Mouse (Mus musculus): ENCODE results near the gene Zyx. TPM values are rescaled to one million over a fixed set of nuclear protein-coding genes. Genes with fewer than 3 reads are reported as not detected.

Zyx gene
- polyA plus RNA-seq, 1 experiment, result 222 TPM

- Histone ChIP-seq H3K27ac (ENCODE audit: insufficient read depth, low read depth, low read length) (no peak overlapping the region), H3K36me3 (ENCODE audit: control insufficient read depth, insufficient read depth, low read length) (peaks cover 62% of the 10 kb centered on the region), H3K4me1 (ENCODE audit: control insufficient read depth, insufficient read depth, insufficient read length, low read length) (peaks cover 51% of the 10 kb centered on the region), H3K27me3 (ENCODE audit: control insufficient read depth, insufficient read depth, low read length) (no peaks in the 10 kb centered on the region), H3K4me3 (ENCODE audit: low read depth, low read length) (no peak overlapping the region)
- TF ChIP-seq CTCF (IDR thresholded peaks at IDR 0.05; ENCODE audit: extremely low read depth, insufficient read length, insufficient replicate concordance, low read depth, low read length), result no peak
- no peak for TF ChIP-seq POLR2A (IDR thresholded peaks at IDR 0.05; ENCODE audit: low read depth, low read length)
- 97% methylated on average over 6 of the region's 6 CpGs for WGBS
Measured at GRCm38 (mm10) chr6:42355366-42355765, 5.9 kb downstream of the Zyx start.

DNA sequence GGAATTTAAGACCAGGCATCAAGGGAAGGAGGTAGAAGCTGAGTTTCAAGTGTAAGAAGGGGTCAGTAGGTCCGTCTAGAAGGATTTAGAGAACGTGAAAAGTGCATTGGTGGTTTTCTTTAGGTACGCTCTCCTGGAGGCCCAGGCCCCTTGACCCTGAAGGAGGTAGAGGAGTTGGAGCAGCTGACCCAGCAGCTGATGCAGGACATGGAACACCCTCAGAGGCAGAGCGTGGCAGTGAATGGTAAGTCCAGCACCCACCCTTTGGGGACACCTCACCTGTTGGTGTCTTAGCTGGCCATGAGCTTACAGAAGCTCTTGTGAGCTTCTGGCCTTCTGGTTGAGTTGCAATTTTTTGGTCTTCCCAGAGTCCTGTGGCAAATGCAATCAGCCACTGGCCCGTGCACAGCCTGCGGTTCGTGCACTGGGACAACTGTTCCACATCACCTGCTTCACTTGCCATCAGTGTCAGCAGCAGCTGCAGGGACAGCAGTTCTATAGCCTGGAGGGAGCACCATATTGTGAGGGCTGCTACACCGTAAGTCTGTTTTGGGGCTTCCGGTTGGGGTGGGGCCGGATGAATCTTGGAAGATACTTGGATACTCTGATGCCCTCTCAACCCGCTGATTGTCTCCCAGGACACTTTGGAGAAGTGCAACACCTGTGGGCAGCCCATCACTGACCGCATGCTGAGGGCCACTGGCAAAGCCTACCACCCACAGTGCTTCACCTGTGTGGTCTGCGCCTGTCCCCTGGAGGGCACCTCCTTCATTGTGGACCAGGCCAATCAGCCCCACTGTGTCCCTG is 6.6 kb downstream of the Zyx start:
- Histone ChIP-seq H3K27ac (ENCODE audit: insufficient read depth, low read depth, low read length) (no peak overlapping the region; the same call in 1 of the 2 replicates), H3K27me3 (ENCODE audit: control insufficient read depth, insufficient read depth, low read length) (no peaks in the 10 kb centered on the region), H3K4me3 (ENCODE audit: low read depth, low read length) (no peak overlapping the region), H3K36me3 (ENCODE audit: control insufficient read depth, insufficient read depth, low read length) (peaks cover 68% of the 10 kb centered on the region), H3K4me1 (ENCODE audit: control insufficient read depth, insufficient read depth, insufficient read length, low read length) (peaks cover 48% of the 10 kb centered on the region)
- WGBS, result 94% methylated on average over 13 of the region's 13 CpGs
- TF ChIP-seq CTCF (IDR thresholded peaks at IDR 0.05; ENCODE audit: extremely low read depth, insufficient read length, insufficient replicate concordance, low read depth, low read length) (no peak), POLR2A (IDR thresholded peaks at IDR 0.05; ENCODE audit: low read depth, low read length) (no peak)

DNA sequence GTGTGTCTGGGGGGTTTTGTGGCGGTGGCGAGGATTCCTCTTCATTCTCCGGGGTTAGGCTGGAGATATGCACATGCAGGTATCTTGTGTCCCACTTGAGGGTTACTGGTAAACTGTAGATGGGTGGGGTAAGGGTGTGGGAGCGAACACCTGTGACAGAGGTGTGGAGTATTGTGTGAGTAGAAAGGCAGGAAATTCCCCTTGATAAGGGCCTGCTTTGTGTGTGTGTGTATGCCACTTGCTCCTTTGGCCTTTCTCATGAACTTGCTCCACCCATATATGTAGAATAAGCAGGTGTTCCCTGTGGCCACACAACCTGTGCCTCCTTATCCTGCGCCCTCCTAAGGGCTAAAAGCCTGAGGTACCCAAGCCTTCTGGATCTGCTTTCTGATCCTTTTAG is 7.5 kb downstream of the Zyx start:
- no peak for TF ChIP-seq POLR2A (IDR thresholded peaks at IDR 0.05; ENCODE audit: low read depth, low read length)
- no peak for TF ChIP-seq CTCF (IDR thresholded peaks at IDR 0.05; ENCODE audit: extremely low read depth, insufficient read length, insufficient replicate concordance, low read depth, low read length)
- Histone ChIP-seq H3K4me3 (ENCODE audit: low read depth, low read length) (no peak overlapping the region), H3K4me1 (ENCODE audit: control insufficient read depth, insufficient read depth, insufficient read length, low read length) (peaks cover 40% of the 10 kb centered on the region), H3K27me3 (ENCODE audit: control insufficient read depth, insufficient read depth, low read length) (no peaks in the 10 kb centered on the region), H3K27ac (ENCODE audit: insufficient read depth, low read depth, low read length) (peak overlapping the region; percentile 6; the same call in 1 of the 2 replicates), H3K36me3 (ENCODE audit: control insufficient read depth, insufficient read depth, low read length) (peaks cover 70% of the 10 kb centered on the region)
- 41% methylated on average over 5 of the region's 5 CpGs for WGBS

GRCm38 (mm10) chr6:42357901-42358300 is 8.5 kb downstream of the Zyx start:
- WGBS, result 84% methylated on average over 6 of the region's 6 CpGs
- peaks cover 35% of the 10 kb centered on the region for H3K4me1 ChIP-seq (ENCODE audit: control insufficient read depth, insufficient read depth, insufficient read length, low read length)
- no peak overlapping the region for H3K27ac ChIP-seq (ENCODE audit: insufficient read depth, low read depth, low read length)
- peaks cover 74% of the 10 kb centered on the region for H3K36me3 ChIP-seq (ENCODE audit: control insufficient read depth, insufficient read depth, low read length)
- no peak overlapping the region for H3K4me3 ChIP-seq (ENCODE audit: low read depth, low read length)
- no peaks in the 10 kb centered on the region for H3K27me3 ChIP-seq (ENCODE audit: control insufficient read depth, insufficient read depth, low read length)
- TF ChIP-seq POLR2A (IDR thresholded peaks at IDR 0.05; ENCODE audit: low read depth, low read length) (no peak), CTCF (IDR thresholded peaks at IDR 0.05; ENCODE audit: extremely low read depth, insufficient read length, insufficient replicate concordance, low read depth, low read length) (no peak)

DNA sequence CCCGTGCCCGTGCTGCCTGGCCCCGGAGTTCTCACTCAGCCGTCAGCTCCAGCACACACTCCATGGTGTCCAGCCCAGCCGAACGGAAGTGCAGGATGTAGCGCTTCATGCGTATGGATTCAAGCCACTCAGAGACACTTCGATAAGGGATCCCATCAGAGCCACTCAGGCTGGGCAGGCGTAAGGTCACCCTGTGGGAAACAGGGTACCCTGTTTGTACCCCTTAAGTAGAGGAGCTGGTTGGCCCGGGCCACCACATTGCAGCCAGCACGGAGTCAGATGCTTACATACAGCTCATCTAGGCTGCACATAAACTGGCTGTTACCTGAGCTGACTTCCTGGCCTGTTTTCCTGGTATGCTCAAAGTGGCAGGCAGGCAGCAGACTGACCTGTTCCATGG is 9.5 kb downstream of the Zyx start:
- WGBS, result 94% methylated on average over 12 of the region's 12 CpGs
- Histone ChIP-seq H3K36me3 (ENCODE audit: control insufficient read depth, insufficient read depth, low read length) (peaks cover 78% of the 10 kb centered on the region), H3K27me3 (ENCODE audit: control insufficient read depth, insufficient read depth, low read length) (no peaks in the 10 kb centered on the region), H3K27ac (ENCODE audit: insufficient read depth, low read depth, low read length) (0 out of 2 replicates have a peak overlapping the region, but pooled peaks have one; percentile 18), H3K4me1 (ENCODE audit: control insufficient read depth, insufficient read depth, insufficient read length, low read length) (peaks cover 26% of the 10 kb centered on the region), H3K4me3 (ENCODE audit: low read depth, low read length) (no peak overlapping the region)
- no peak for TF ChIP-seq POLR2A (IDR thresholded peaks at IDR 0.05; ENCODE audit: low read depth, low read length)
- no peak for TF ChIP-seq CTCF (IDR thresholded peaks at IDR 0.05; ENCODE audit: extremely low read depth, insufficient read length, insufficient replicate concordance, low read depth, low read length)

- TF ChIP-seq POLR2A (IDR thresholded peaks at IDR 0.05; ENCODE audit: low read depth, low read length) (no peak), CTCF (IDR thresholded peaks at IDR 0.05; ENCODE audit: extremely low read depth, insufficient read length, insufficient replicate concordance, low read depth, low read length) (no peak)
- Histone ChIP-seq H3K27ac (ENCODE audit: insufficient read depth, low read depth, low read length) (0 out of 2 replicates have a peak overlapping the region, but pooled peaks have one; percentile 18), H3K36me3 (ENCODE audit: control insufficient read depth, insufficient read depth, low read length) (peaks cover 84% of the 10 kb centered on the region), H3K4me1 (ENCODE audit: control insufficient read depth, insufficient read depth, insufficient read length, low read length) (peaks cover 20% of the 10 kb centered on the region), H3K27me3 (ENCODE audit: control insufficient read depth, insufficient read depth, low read length) (no peaks in the 10 kb centered on the region), H3K4me3 (ENCODE audit: low read depth, low read length) (no peak overlapping the region)
- 72% methylated on average over 9 of the region's 9 CpGs for WGBS
Measured at GRCm38 (mm10) chr6:42359364-42360147, 10.1 kb downstream of the Zyx start.
